Mouse (Mus musculus): ENCODE measurements at regions not wholly inside any gene's neighbourhood (a gene's known extent, or its start where the extent isn't known, plus 50 kb on each side); places are given as distances from the start of the nearest gene placed in this dataset.

DNA sequence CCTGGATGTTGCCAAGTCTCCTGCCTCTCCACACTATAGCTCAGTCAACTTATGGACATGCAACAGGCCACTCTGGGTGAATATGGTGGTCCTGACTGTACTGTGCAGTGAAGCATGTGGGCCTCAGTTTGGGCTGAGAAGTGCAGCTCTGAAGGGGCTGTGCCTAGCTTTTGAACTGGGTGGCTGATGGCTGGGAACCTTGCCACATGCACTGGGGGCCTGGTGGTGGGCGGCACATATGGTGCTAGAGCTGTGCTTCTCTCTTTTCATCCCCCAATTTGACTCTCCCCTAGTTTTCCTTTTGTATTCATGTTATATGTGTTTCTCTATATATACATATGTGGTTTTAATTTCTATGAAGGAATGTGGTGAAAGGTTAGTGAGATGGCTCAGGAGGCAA, 2144.2 kb upstream of the Lrrc6 start:
- intact Hi-C loops (cut with DNase I), result no loop called here
- DNase-seq, result no peak

- intact Hi-C loops (cut with DNase I), result no loop called here
- DNase-seq, result no peak
Observed at GRCm38 (mm10) chr15:68635633-68636032, 2134.9 kb upstream of the Lrrc6 start.

- intact Hi-C loops (cut with DNase I), result no loop called here
Observed at GRCm38 (mm10) chr15:68626976-68627375, 2126.3 kb upstream of the Lrrc6 start.

DNA sequence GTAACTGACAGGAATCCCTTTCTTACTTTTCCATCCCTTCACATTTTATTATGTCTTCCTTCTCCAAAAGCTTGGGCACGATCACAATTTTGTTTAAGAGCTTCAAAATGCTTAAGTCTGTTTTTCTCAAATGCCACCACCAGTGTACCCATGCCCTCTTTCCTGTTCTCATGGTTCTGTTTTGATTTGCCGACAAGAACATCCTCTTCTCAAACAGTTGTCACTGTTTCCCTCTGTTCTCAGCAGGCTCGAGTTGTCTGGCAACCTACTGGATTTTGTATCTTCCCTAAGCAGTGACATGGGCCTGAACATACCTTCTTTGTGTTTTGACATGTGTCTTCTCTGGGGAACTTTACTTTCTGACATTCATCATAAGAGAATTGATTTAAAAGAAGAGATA, 2124.1 kb upstream of the Lrrc6 start:
- intact Hi-C loops (cut with DNase I), result no loop called here
- no peak for DNase-seq

More at GRCm38 (mm10) chr15:68626976-68627375, 2126.3 kb upstream of the Lrrc6 start:
- DNase-seq, result no peak

DNA sequence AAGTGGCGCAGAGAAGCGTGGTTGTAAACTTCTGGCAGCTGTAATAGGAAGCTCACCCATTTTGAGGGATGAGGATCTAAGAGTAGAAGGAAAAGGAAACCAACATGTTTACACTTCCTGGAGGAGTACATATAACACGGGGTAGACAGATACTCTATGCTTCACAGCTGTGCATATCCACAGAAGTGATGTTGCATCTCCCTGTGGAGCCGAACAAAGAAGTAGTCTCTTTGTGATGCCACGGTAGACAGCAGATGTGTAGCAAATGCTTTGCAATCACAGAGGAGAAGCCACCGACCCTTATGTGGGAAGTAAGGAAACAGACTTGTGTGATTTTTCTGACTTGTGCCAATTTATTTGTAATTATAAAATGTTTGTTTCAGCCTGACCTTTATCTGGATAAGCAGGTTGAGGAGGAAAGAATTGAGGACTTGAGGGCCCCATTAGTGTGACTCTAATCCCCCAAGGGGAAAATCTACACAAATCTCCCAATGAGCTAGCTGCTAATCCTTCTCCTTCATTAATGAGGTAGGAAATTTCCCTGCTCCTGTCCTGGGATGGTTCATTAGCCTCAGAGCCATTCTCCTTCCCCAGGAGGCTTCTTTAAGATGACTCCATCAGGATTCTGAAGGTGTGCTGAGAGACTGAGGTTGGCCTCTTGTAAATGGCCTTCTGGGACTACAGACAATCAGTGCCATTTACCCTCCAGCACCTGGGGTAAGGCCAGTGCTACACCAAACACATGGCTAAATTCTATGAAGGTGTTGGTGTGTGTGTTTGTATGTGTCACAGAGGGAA, 2119.9 kb upstream of the Lrrc6 start:
- no peak for DNase-seq
- intact Hi-C loops (cut with DNase I), result no loop called here

DNA sequence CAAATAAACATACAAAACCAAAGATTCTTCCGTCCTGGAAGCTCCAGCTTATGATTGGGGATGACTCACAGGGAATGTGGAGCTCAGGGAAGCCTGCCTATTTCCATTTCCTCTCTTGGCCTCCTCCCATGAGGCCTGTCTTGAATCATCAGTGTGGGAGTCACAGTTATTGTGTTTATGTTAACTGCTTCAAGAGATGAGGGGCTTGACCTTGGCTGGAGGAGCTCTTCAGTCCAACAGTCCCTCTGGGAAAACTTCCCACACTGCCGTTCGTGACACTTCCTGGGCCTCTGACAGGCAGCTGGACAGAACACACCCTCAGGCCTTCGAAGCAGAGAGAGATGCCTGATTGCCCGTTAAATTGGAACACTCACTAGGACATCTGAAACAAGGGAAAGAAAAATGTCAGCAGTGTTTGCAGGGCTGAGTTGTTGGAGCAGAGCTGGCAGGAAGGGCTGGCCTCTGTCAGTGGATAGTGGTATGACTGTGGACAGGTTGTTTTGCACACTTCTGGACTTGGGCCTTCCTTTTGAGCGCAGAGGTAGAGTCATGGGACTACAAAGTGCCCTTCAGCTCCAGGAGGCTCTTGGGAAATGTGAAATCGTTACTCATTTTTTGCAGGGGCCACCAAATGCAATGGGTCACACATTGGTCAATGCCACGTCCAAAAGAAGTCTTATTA, 2105.5 kb upstream of the Lrrc6 start:
- intact Hi-C loops (cut with DNase I), result no loop called here
- peak; percentile 70 to 75 for DNase-seq

DNA sequence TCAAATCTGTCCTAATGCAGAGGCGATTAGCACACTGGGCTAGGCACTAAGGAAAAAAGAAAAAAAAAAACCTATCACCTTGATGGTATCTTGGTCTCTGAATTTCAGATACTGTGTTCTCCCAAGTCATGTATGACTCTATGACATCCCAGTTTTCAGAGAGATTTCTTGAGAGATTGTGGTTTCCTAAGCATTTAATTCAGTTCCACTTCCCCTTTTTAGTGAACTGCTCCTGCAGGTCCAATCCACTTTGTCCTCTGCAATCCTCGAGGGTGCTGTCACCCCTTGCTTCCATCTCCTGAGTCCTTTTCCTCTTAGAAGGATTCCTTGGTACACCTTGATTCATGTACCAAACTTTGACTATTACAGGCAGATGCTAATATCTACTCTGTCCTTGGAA, 2104.8 kb upstream of the Lrrc6 start:
- DNase-seq, result no peak
- intact Hi-C loops (cut with DNase I), result no loop called here

- intact Hi-C loops (cut with DNase I), result no loop called here
- no peak for DNase-seq
Observed at GRCm38 (mm10) chr15:68582177-68582576, 2081.5 kb upstream of the Lrrc6 start.

- no peak for DNase-seq
- intact Hi-C loops (cut with DNase I), result no loop called here
Observed at GRCm38 (mm10) chr15:68579486-68579885, 2078.8 kb upstream of the Lrrc6 start.

DNA sequence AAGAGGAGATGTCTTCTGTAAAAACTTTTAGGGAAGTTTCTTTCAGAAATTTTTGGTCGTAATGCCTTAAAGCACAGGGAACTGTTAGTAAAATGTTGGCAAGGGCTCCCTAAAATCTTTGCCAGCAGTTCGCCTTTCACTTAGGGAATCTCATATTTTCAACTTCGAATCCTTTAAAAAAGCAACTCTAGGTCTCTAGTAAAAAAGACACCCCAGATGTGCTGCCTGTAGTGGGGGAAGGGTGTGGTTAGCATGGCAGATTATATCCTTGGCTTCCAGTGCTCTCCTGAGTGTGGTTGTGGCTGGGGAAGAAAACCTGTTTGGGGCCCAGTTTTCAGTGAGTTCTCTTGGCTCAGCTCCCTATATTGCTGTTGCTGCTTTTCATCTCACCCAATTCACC, 2059.9 kb upstream of the Lrrc6 start:
- peak; percentile 12 for DNase-seq
- intact Hi-C loops (cut with DNase I), result no loop called here

DNA sequence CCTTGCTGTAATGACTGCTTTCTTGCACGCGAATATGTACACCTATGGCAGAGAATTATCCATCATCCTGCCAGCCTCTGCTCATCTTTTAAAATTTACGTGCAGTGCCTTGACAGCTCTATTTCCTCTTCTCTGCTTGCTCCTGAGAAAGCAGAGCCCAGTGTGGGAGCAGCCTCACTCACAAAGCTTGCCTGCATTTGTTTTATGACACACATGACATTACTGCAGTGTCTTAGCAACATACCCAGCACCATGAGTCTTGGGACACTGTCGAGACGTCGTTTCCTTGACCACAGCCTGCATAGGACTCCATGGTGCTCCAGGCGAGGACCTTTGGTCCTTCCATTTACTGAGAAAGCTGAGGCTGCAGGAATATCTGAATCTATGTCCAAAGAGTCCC, 2055.4 kb upstream of the Lrrc6 start:
- intact Hi-C loops (cut with DNase I), result no loop called here
- no peak for DNase-seq

- no peak for DNase-seq
- intact Hi-C loops (cut with DNase I), result no loop called here
Observed at GRCm38 (mm10) chr15:68536055-68536325, 2035.3 kb upstream of the Lrrc6 start.

DNA sequence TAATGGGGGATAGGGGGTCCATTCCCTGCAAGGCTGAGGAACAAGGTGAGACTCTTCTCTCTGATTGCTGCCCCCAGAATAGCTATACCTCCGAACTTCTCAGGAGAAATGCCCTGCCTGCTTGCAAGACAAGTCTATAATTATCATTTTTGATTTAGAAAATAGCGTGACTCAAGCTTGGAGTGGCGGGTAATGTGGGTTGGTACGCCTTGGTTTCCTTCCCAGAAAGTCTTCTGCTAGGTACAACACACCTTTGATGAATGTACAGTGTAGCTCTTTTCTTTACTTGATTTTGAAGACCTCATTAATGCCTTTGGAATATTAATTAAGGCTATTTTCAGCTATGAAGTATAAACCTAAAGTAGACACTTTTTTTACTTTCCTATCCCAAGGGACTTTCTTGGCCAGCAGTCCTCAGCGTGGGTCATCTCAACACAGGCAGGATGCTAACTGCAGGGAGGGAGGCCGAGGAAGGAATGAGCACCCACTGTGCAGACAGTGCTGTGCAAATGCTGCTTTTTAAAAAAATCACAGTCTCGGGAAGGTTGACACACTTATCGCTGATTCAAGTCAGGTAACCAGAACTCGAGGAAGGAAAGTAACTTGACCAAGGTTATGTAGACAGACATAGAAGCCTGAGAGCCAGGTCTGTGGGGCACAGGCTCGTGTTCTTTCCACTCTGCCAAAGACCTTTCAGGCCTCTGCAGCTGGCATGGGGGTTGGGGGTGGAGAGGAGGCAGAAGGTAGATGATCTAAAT, 2034.8 kb upstream of the Lrrc6 start:
- intact Hi-C loops (cut with DNase I), result no loop called here
- no peak for DNase-seq

- intact Hi-C loops (cut with DNase I), result no loop called here
- no peak for DNase-seq
Observed at GRCm38 (mm10) chr15:68520759-68521158, 2020.0 kb upstream of the Lrrc6 start.

DNA sequence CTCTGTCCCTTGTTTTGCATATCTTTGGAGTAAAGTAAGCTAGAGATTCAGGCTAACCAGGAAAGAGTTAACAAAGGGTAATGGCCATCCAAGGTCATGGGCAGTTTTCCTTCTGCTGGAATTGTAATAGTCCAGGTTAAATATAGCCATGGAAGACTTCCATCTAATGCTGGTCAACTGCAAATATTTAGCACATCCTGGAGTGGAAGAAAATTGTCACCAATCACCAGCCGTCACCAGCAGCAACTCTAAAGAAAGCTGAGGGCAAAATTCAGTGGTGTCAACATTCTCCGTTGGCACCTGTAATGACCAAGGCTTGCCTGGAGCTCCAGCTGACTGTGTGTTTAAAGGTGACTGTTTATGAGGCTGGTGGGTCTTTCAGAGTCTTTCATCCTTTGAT, 2011.7 kb upstream of the Lrrc6 start:
- intact Hi-C loops (cut with DNase I), result no loop called here
- DNase-seq, result peak; percentile 55 to 58

DNA sequence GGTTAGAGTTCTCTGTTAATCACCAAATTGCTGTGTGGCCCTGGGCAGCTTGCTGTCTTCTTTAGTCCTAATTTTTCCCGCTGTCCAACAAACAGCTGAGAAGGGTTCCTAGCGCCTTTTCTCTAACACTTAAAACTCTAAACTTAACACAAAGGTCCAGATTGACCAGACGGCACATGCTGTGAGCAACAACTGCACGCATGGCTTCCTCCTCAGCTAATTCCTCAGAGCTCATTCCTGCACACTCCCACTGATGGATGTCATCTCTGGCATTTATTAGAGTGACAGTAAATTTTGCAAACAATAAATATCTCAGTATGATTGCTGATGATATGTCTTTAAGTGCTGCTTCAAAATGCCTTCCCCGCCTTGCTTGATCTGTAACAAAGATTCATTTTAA, 2007.5 kb upstream of the Lrrc6 start:
- no peak for DNase-seq
- intact Hi-C loops (cut with DNase I), result no loop called here

DNA sequence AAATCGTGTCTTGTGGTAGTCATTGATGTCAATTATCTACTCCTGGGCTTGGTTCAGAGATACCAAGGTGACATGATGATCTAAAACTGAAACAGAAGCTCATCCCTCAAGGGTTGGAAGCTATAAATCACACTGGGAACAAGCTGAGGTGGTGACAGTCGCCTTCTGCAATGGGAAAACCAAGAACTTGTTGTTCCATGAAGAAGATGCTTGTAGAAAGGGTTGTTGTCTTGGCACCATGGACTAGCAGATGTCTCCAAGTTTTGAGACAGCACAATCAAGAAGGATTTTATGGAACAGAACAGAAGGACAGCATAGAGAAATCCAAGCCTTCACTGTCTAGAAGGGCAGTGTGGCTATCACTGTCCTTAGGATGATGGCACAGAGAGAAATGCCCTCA, 2005.4 kb upstream of the Lrrc6 start:
- no peak for DNase-seq
- intact Hi-C loops (cut with DNase I), result no loop called here

GRCm38 (mm10) chr15:68496438-68496837, 1995.7 kb upstream of the Lrrc6 start:
- intact Hi-C loops (cut with DNase I), result no loop called here

DNA sequence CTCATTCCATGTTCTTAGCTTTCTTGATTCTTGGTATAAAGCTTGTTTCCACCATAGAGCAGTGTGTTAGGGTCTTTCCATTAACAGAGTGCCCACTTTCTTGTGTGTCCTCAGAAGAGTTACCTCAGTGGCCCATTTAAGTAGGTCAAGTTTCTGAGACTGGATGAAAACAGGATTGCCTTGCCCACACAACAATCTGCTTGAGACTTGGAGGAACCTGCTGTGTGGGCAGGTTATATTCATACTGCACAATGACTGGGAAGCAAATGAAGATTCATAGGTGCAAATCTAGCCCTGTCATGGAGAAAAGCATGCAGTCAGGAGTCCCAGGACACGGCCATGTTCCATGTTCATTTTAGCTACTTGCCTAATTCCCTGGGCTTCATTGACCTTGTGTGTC, 1984.1 kb upstream of the Lrrc6 start:
- DNase-seq, result no peak
- intact Hi-C loops (cut with DNase I), result no loop called here

More at GRCm38 (mm10) chr15:68496438-68496837, 1995.7 kb upstream of the Lrrc6 start:
- no peak for DNase-seq

DNA sequence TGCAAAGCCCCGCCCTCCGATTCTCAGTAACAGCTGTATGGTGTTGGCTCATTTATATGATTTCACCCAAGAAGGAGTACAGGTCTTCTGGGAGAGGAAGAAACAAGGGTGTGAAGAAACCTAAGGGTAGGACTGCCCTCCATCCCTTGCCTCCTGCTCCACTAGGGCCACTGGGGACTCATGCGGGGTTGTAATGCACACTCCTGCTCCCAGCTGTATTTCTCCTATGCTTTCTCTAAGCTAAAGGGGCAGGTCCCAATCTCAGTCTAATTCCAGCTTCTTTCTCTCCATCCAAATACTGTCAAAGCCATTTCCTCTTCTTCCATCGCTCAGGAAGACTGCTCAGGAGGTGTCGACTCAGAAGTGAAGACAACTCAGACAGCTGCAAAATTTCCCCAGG, 1977.0 kb upstream of the Lrrc6 start:
- DNase-seq, result peak; percentile 17 to 23
- intact Hi-C loops (cut with DNase I), result no loop called here

DNA sequence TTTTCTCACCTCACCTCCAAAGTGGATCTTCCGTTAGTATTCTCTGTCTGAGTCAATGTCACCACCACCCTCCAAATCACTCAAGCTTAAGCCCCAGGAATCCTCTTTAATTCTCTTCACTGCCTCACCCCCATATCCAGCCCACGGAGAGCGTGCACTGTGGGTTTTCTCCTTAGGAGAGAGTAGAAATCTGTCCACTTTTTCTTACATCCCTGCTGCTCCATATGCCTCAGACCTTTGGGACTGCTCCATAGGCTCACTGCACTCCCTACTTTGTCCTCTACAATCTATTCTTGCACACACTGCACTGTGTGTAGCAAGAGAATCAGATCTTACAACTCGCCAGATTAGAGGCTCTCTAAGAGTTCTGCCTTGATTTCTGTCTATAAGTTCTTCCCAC, 1971.2 kb upstream of the Lrrc6 start:
- intact Hi-C loops (cut with DNase I), result no loop called here
- no peak for DNase-seq

GRCm38 (mm10) chr15:68462851-68463250, 1962.1 kb upstream of the Lrrc6 start:
- intact Hi-C loops (cut with DNase I), result no loop called here
- DNase-seq, result peak; percentile 4 to 6
